Mouse (Mus musculus) thymus, adult 2 months (tissue): ENCODE data around the gene Lcn11.

Experiments used
- CTCF ChIP-seq: fragments of 200-500 bp; IDR thresholded peaks from 2 replicates; pipeline ENCODE4 v1.5.1; 2012; ENCODE audit warnings: mild to moderate bottlenecking, control low read depth, low read length, moderate library complexity, borderline replicate concordance; ENCODE audit not compliant: control insufficient read depth, poor library complexity, insufficient read depth; ENCODE audit errors: extremely low read depth
- POLR2A ChIP-seq: fragments of 200-500 bp; IDR thresholded peaks from 2 replicates; pipeline ENCODE4 v1.6.1; 2012; ENCODE audit warnings: mild to moderate bottlenecking, low read length, control low read depth, moderate library complexity; ENCODE audit not compliant: control insufficient read depth, poor library complexity, insufficient read depth; ENCODE audit errors: extremely low read depth

- TF ChIP-seq CTCF (no peak), POLR2A (no peak)
These were observed 36.5 kb downstream of the Lcn11 start for GRCm38 (mm10) chr2:25813364-25813763.
